Mouse (Mus musculus) heart, embryonic 16.5 days (tissue): ENCODE results near the gene Sh3yl1. TPM values are rescaled to one million over a fixed set of nuclear protein-coding genes. Genes with fewer than 3 reads are reported as not detected.

Experiments used
- ATAC-seq: fragments of 200-750 bp; cut with Nextera tagmentation; replicated peaks from 2 replicates; pipeline ENCODE4 v1.8.0; 2017; ENCODE audit warnings: moderate number of reproducible peaks; ENCODE audit not compliant: insufficient read depth, low FRiP score; ENCODE audit errors: extremely low read depth
- H3K27ac ChIP-seq: fragments of 300-500 bp; sonication (generic); 2 replicates; pipeline ENCODE4 v1.5.1; 2014; ENCODE audit warnings: mild to moderate bottlenecking, low read length, control low read depth, moderate library complexity
- H3K27me3 ChIP-seq: fragments of 300-500 bp; sonication (generic); 2 replicates; pipeline ENCODE4 v1.6.1; 2014; ENCODE audit warnings: low read length, mixed read lengths; ENCODE audit not compliant: control insufficient read depth, insufficient read depth
- H3K36me3 ChIP-seq: fragments of 300-500 bp; sonication (generic); 2 replicates; pipeline ENCODE4 v1.6.1; 2014; ENCODE audit not compliant: control insufficient read depth, insufficient read depth
- H3K4me1 ChIP-seq: fragments of 300-500 bp; sonication (generic); 2 replicates; pipeline ENCODE4 v1.6.1; 2014; ENCODE audit warnings: low read length, mixed read lengths; ENCODE audit not compliant: control insufficient read depth, insufficient read depth
- H3K4me2 ChIP-seq: fragments of 300-500 bp; sonication (generic); 2 replicates; pipeline ENCODE4 v1.6.1; 2014; ENCODE audit warnings: low read depth, mild to moderate bottlenecking, control low read depth, low read length
- H3K4me3 ChIP-seq: fragments of 300-500 bp; sonication (generic); 2 replicates; pipeline ENCODE4 v1.5.1; 2014; ENCODE audit warnings: mild to moderate bottlenecking, control low read depth, low read length
- H3K9ac ChIP-seq: fragments of 300-500 bp; sonication (generic); 2 replicates; pipeline ENCODE4 v1.6.1; 2014; ENCODE audit warnings: low read length, control low read depth
- H3K9me3 ChIP-seq: fragments of 300-500 bp; sonication (generic); replicated peaks from 2 replicates; pipeline ENCODE4 v1.6.1; 2016; ENCODE audit warnings: low read length; ENCODE audit not compliant: control insufficient read depth
- WGBS: fragments of 180-500 bp; shearing (Covaris S2); extraction: QIAGEN DNeasy Blood & Tissue Kit; methylation state at CpG from one replicate; pipeline ENCODE4 v1.1.7; 2014; 5-methylcytosine and 5-hydroxymethylcytosine counted together
- polyA plus RNA-seq: library from polyadenylated mRNA; unstranded; fragments of >200 nt; fragmentation: Nextera tagmentation; extraction: Ambion mirVana; gene quantifications from 2 replicates; pipeline ENCODE4 v1.2.1, GENCODE M21; 2015

The Sh3yl1 gene
- polyA plus RNA-seq, 1 experiment from 2014 or later, result 6.6 TPM

GRCm38 (mm10) chr12:30888003-30888402, 23.5 kb upstream of the Sh3yl1 start:
- H3K9me3 ChIP-seq, result no peaks in the 10 kb centered on the region
- peaks cover 13% of the 10 kb centered on the region for H3K4me1 ChIP-seq
- no peaks in the 10 kb centered on the region for H3K36me3 ChIP-seq
- 81% methylated on average over 4 of the region's 4 CpGs for WGBS
- peaks cover 33% of the 10 kb centered on the region for H3K27me3 ChIP-seq
- no peak overlapping the region for H3K27ac ChIP-seq
- no peak overlapping the region for H3K4me2 ChIP-seq
- ATAC-seq, result no peak
- no peak overlapping the region for H3K9ac ChIP-seq
- H3K4me3 ChIP-seq, result no peak overlapping the region

GRCm38 (mm10) chr12:30890067-30890466, 21.4 kb upstream of the Sh3yl1 start:
- H3K9me3 ChIP-seq, result no peaks in the 10 kb centered on the region
- ATAC-seq, result no peak
- peaks cover 5% of the 10 kb centered on the region for H3K36me3 ChIP-seq
- peaks cover 13% of the 10 kb centered on the region for H3K27me3 ChIP-seq
- no peak overlapping the region for H3K4me3 ChIP-seq
- no peak overlapping the region for H3K4me2 ChIP-seq
- H3K4me1 ChIP-seq, result no peaks in the 10 kb centered on the region
- 33% methylated on average over 5 of the region's 5 CpGs for WGBS
- no peak overlapping the region for H3K9ac ChIP-seq
- no peak overlapping the region for H3K27ac ChIP-seq

- no peak overlapping the region for H3K4me3 ChIP-seq
- peaks cover 5% of the 10 kb centered on the region for H3K36me3 ChIP-seq
- no peak for ATAC-seq
- H3K4me2 ChIP-seq, result no peak overlapping the region
- no peak overlapping the region for H3K9ac ChIP-seq
- H3K27me3 ChIP-seq, result peaks cover 3% of the 10 kb centered on the region
- H3K27ac ChIP-seq, result no peak overlapping the region
- 85% methylated on average over 7 of the region's 7 CpGs for WGBS
- H3K4me1 ChIP-seq, result no peaks in the 10 kb centered on the region
- no peaks in the 10 kb centered on the region for H3K9me3 ChIP-seq
These were observed 20.0 kb upstream of the Sh3yl1 start for GRCm38 (mm10) chr12:30891438-30891837.

- Histone ChIP-seq H3K9ac (no peak overlapping the region), H3K27me3 (no peaks in the 10 kb centered on the region), H3K4me3 (no peak overlapping the region), H3K27ac (no peak overlapping the region), H3K4me2 (no peak overlapping the region), H3K4me1 (no peaks in the 10 kb centered on the region), H3K36me3 (peaks cover 22% of the 10 kb centered on the region), H3K9me3 (no peaks in the 10 kb centered on the region)
- ATAC-seq, result no peak
- 86% methylated on average over 4 of the region's 4 CpGs for WGBS
These were observed 14.4 kb upstream of the Sh3yl1 start for GRCm38 (mm10) chr12:30897039-30897438.

- Histone ChIP-seq H3K4me2 (no peak overlapping the region), H3K27ac (no peak overlapping the region), H3K9me3 (no peaks in the 10 kb centered on the region)
These were observed 2.8 kb upstream of the Sh3yl1 start for GRCm38 (mm10) chr12:30908658-30909057.

GRCm38 (mm10) chr12:30909881-30910280, 1.6 kb upstream of the Sh3yl1 start:
- Histone ChIP-seq H3K27ac (no peak overlapping the region), H3K27me3 (no peaks in the 10 kb centered on the region), H3K4me3 (no peak overlapping the region), H3K9me3 (no peaks in the 10 kb centered on the region), H3K36me3 (no peaks in the 10 kb centered on the region), H3K4me1 (peaks cover 10% of the 10 kb centered on the region), H3K4me2 (no peak overlapping the region), H3K9ac (no peak overlapping the region)
- no peak for ATAC-seq
- 82% methylated on average over 2 of the region's 2 CpGs for WGBS

More at GRCm38 (mm10) chr12:30908658-30909057, 2.8 kb upstream of the Sh3yl1 start:
- no peaks in the 10 kb centered on the region for H3K36me3 ChIP-seq
- no peak overlapping the region for H3K4me3 ChIP-seq
- peaks cover 10% of the 10 kb centered on the region for H3K4me1 ChIP-seq
- WGBS, result 83% methylated on average over 1 of the region's 1 CpGs
- no peak overlapping the region for H3K9ac ChIP-seq
- no peak for ATAC-seq
- no peaks in the 10 kb centered on the region for H3K27me3 ChIP-seq

- H3K9ac ChIP-seq, result peak overlapping the region; percentile 89
- H3K4me1 ChIP-seq, result peaks cover 10% of the 10 kb centered on the region
- peak; percentile 5; the same call in 1 of the 2 replicates for ATAC-seq
- peak overlapping the region; percentile 91 for H3K4me2 ChIP-seq
- 13% methylated on average over 8 of the region's 8 CpGs for WGBS
- H3K27me3 ChIP-seq, result no peaks in the 10 kb centered on the region
- no peaks in the 10 kb centered on the region for H3K9me3 ChIP-seq
- peak overlapping the region; percentile 87 for H3K4me3 ChIP-seq
- no peaks in the 10 kb centered on the region for H3K36me3 ChIP-seq
- peak overlapping the region; percentile 20 for H3K27ac ChIP-seq
These were observed 608 bp upstream of the Sh3yl1 start for GRCm38 (mm10) chr12:30910860-30911259.

- H3K9ac ChIP-seq, result peak overlapping the region; percentile 89
- peak overlapping the region; percentile 98 for H3K4me2 ChIP-seq
- peak overlapping the region; percentile 87 for H3K4me3 ChIP-seq
- H3K4me1 ChIP-seq, result peaks cover 10% of the 10 kb centered on the region
- no peaks in the 10 kb centered on the region for H3K36me3 ChIP-seq
- no peaks in the 10 kb centered on the region for H3K27me3 ChIP-seq
- 0% methylated on average over 19 of the region's 19 CpGs for WGBS
- H3K27ac ChIP-seq, result no peak overlapping the region
- H3K9me3 ChIP-seq, result no peaks in the 10 kb centered on the region
- peak; percentile 38; the same call in 1 of the 2 replicates for ATAC-seq
These were observed 547 bp downstream of the Sh3yl1 start for GRCm38 (mm10) chr12:30912048-30912381.

GRCm38 (mm10) chr12:30912840-30913239, 1.4 kb downstream of the Sh3yl1 start:
- Histone ChIP-seq H3K4me2 (peak overlapping the region; percentile 98), H3K4me1 (peaks cover 10% of the 10 kb centered on the region), H3K36me3 (no peaks in the 10 kb centered on the region), H3K9ac (no peak overlapping the region), H3K9me3 (no peaks in the 10 kb centered on the region), H3K27ac (no peak overlapping the region), H3K4me3 (no peak overlapping the region), H3K27me3 (no peaks in the 10 kb centered on the region)
- 62% methylated on average over 3 of the region's 3 CpGs for WGBS
- no peak for ATAC-seq
